Mouse (Mus musculus) neural tube, embryonic 13.5 days (tissue): Measurements from ENCODE around the gene Araf. TPM values are rescaled to one million over a fixed set of nuclear protein-coding genes. Genes with fewer than 3 reads are reported as not detected.

Source experiments
- ATAC-seq: fragments of 200-750 bp; cut with Nextera tagmentation; 2 replicates; pipeline ENCODE4 v1.8.0; 2017; ENCODE audit warnings: low read depth, mild to moderate bottlenecking, moderate TSS enrichment, moderate library complexity
- H3K27ac ChIP-seq: fragments of 300-500 bp; sonication (generic); replicated peaks from 2 replicates; pipeline ENCODE4 v1.5.1; 2015; ENCODE audit warnings: moderate library complexity, mild to moderate bottlenecking, inconsistent platforms
- H3K27me3 ChIP-seq: fragments of 300-500 bp; sonication (generic); 2 replicates; pipeline ENCODE4 v1.6.1; 2015; ENCODE audit warnings: mild to moderate bottlenecking, inconsistent platforms
- H3K36me3 ChIP-seq: fragments of 300-500 bp; sonication (generic); 2 replicates; pipeline ENCODE4 v1.6.1; 2015; ENCODE audit warnings: mild to moderate bottlenecking, inconsistent platforms
- H3K4me1 ChIP-seq: fragments of 300-500 bp; sonication (generic); replicated peaks from 2 replicates; pipeline ENCODE4 v1.6.1; 2015; ENCODE audit warnings: inconsistent platforms
- H3K4me2 ChIP-seq: fragments of 300-500 bp; sonication (generic); 2 replicates; pipeline ENCODE4 v1.6.1; 2015; ENCODE audit warnings: inconsistent platforms, mild to moderate bottlenecking, moderate library complexity
- H3K4me3 ChIP-seq: fragments of 300-500 bp; sonication (generic); 2 replicates; pipeline ENCODE4 v1.5.1; 2015; ENCODE audit warnings: mild to moderate bottlenecking, inconsistent platforms
- H3K9ac ChIP-seq: fragments of 300-500 bp; sonication (generic); 2 replicates; pipeline ENCODE4 v1.6.1; 2015; ENCODE audit warnings: moderate library complexity, mild to moderate bottlenecking, inconsistent platforms
- H3K9me3 ChIP-seq: fragments of 300-500 bp; sonication (generic); 2 replicates; pipeline ENCODE4 v1.6.1; 2016; ENCODE audit warnings: inconsistent platforms
- WGBS: fragments of 180-500 bp; shearing (Covaris S2); methylation state at CpG from one replicate; pipeline ENCODE4 v1.1.7; 2015; 5-methylcytosine and 5-hydroxymethylcytosine counted together
- polyA plus RNA-seq: library from polyadenylated mRNA; unstranded; fragments of >200 nt; fragmentation: Nextera tagmentation; extraction: Ambion mirVana; gene quantifications from 2 replicates; pipeline ENCODE4 v1.2.1, GENCODE M21; 2015

The Araf gene
- polyA plus RNA-seq, result 268 and 277 TPM in 2 replicates

- 7% methylated on average over 6 of the region's 7 CpGs for WGBS
- ATAC-seq, result peak; percentile 80
- Histone ChIP-seq H3K4me1 (no peaks in the 10 kb centered on the region), H3K27me3 (no peaks in the 10 kb centered on the region), H3K36me3 (no peaks in the 10 kb centered on the region), H3K9me3 (no peaks in the 10 kb centered on the region), H3K4me2 (peak within 1 kb of the TSS; percentile 55), H3K4me3 (peak within 1 kb of the TSS; percentile 48), H3K27ac (peak within 1 kb of the TSS; percentile 94), H3K9ac (peak within 1 kb of the TSS; percentile 75)
Observed at GRCm38 (mm10) chrX:20797681-20798080, at the start of gene Araf. TSS of gene Araf (plus strand) at chrX:20797814.

- H3K9ac ChIP-seq, result no peak overlapping the region
- 91% methylated on average over 2 of the region's 2 CpGs for WGBS
- no peak overlapping the region for H3K4me3 ChIP-seq
- no peak overlapping the region for H3K4me2 ChIP-seq
- ATAC-seq, result no peak
- H3K27ac ChIP-seq, result no peak overlapping the region
- H3K9me3 ChIP-seq, result no peaks in the 10 kb centered on the region
- no peaks in the 10 kb centered on the region for H3K4me1 ChIP-seq
- no peaks in the 10 kb centered on the region for H3K36me3 ChIP-seq
- H3K27me3 ChIP-seq, result no peaks in the 10 kb centered on the region
Observed at GRCm38 (mm10) chrX:20748829-20749228, 48.8 kb upstream of the Araf start.

- Histone ChIP-seq H3K9ac (no peak overlapping the region), H3K9me3 (no peaks in the 10 kb centered on the region), H3K36me3 (no peaks in the 10 kb centered on the region), H3K4me3 (no peak overlapping the region), H3K27ac (no peak overlapping the region), H3K4me2 (no peak overlapping the region), H3K27me3 (no peaks in the 10 kb centered on the region), H3K4me1 (no peaks in the 10 kb centered on the region)
- no peak for ATAC-seq
- 85% methylated on average over 4 of the region's 4 CpGs for WGBS
Observed at GRCm38 (mm10) chrX:20761201-20761600, 36.4 kb upstream of the Araf start.

GRCm38 (mm10) chrX:20770697-20771381 lies 26.8 kb upstream of the Araf start:
- H3K4me1 ChIP-seq, result no peaks in the 10 kb centered on the region
- no peaks in the 10 kb centered on the region for H3K36me3 ChIP-seq
- WGBS, result 8% methylated on average over 1 of the region's 1 CpGs
- ATAC-seq, result no peak
- H3K4me3 ChIP-seq, result no peak overlapping the region
- no peak overlapping the region for H3K9ac ChIP-seq
- no peak overlapping the region for H3K27ac ChIP-seq
- no peaks in the 10 kb centered on the region for H3K9me3 ChIP-seq
- H3K4me2 ChIP-seq, result no peak overlapping the region
- no peaks in the 10 kb centered on the region for H3K27me3 ChIP-seq

- ATAC-seq, result no peak
- H3K27ac ChIP-seq, result no peak overlapping the region
- H3K4me1 ChIP-seq, result no peaks in the 10 kb centered on the region
- no peak overlapping the region for H3K4me3 ChIP-seq
- WGBS, result 50% methylated on average over 2 of the region's 2 CpGs
- H3K9ac ChIP-seq, result no peak overlapping the region
- H3K27me3 ChIP-seq, result no peaks in the 10 kb centered on the region
- no peak overlapping the region for H3K4me2 ChIP-seq
- H3K9me3 ChIP-seq, result no peaks in the 10 kb centered on the region
- H3K36me3 ChIP-seq, result no peaks in the 10 kb centered on the region
Observed at GRCm38 (mm10) chrX:20771666-20772065, 25.9 kb upstream of the Araf start.

- H3K27ac ChIP-seq, result no peak overlapping the region
- H3K4me2 ChIP-seq, result no peak overlapping the region
- H3K9me3 ChIP-seq, result no peaks in the 10 kb centered on the region
- no peaks in the 10 kb centered on the region for H3K36me3 ChIP-seq
- H3K9ac ChIP-seq, result no peak overlapping the region
- H3K27me3 ChIP-seq, result no peaks in the 10 kb centered on the region
- H3K4me3 ChIP-seq, result no peak overlapping the region
- H3K4me1 ChIP-seq, result no peaks in the 10 kb centered on the region
- 57% methylated on average over 19 of the region's 19 CpGs for WGBS
- ATAC-seq, result no peak
Observed at GRCm38 (mm10) chrX:20775271-20776016, 22.2 kb upstream of the Araf start.

GRCm38 (mm10) chrX:20777619-20778018 lies 20.0 kb upstream of the Araf start:
- no peaks in the 10 kb centered on the region for H3K36me3 ChIP-seq
- H3K9ac ChIP-seq, result no peak overlapping the region
- no peaks in the 10 kb centered on the region for H3K4me1 ChIP-seq
- no peak for ATAC-seq
- H3K4me3 ChIP-seq, result no peak overlapping the region
- H3K9me3 ChIP-seq, result no peaks in the 10 kb centered on the region
- no peaks in the 10 kb centered on the region for H3K27me3 ChIP-seq
- H3K4me2 ChIP-seq, result no peak overlapping the region
- H3K27ac ChIP-seq, result no peak overlapping the region

- Histone ChIP-seq H3K4me1 (no peaks in the 10 kb centered on the region), H3K36me3 (no peaks in the 10 kb centered on the region), H3K9me3 (no peaks in the 10 kb centered on the region), H3K9ac (no peak overlapping the region), H3K4me2 (no peak overlapping the region), H3K4me3 (no peak overlapping the region), H3K27ac (no peak overlapping the region), H3K27me3 (no peaks in the 10 kb centered on the region)
- no peak for ATAC-seq
- 75% methylated on average over 2 of the region's 2 CpGs for WGBS
Observed at GRCm38 (mm10) chrX:20787309-20787708, 10.3 kb upstream of the Araf start.

GRCm38 (mm10) chrX:20792417-20792816 lies 5.2 kb upstream of the Araf start:
- Histone ChIP-seq H3K27me3 (no peaks in the 10 kb centered on the region), H3K36me3 (no peaks in the 10 kb centered on the region), H3K9me3 (no peaks in the 10 kb centered on the region), H3K4me1 (no peaks in the 10 kb centered on the region), H3K4me3 (no peak overlapping the region), H3K9ac (no peak overlapping the region), H3K4me2 (no peak overlapping the region), H3K27ac (no peak overlapping the region)
- 32% methylated on average over 3 of the region's 3 CpGs for WGBS
- ATAC-seq, result no peak

GRCm38 (mm10) chrX:20793230-20793629 lies 4.4 kb upstream of the Araf start:
- Histone ChIP-seq H3K4me1 (no peaks in the 10 kb centered on the region), H3K36me3 (no peaks in the 10 kb centered on the region), H3K27me3 (no peaks in the 10 kb centered on the region), H3K27ac (no peak overlapping the region), H3K4me3 (no peak overlapping the region), H3K9ac (no peak overlapping the region), H3K9me3 (no peaks in the 10 kb centered on the region), H3K4me2 (no peak overlapping the region)
- no peak for ATAC-seq
- 62% methylated on average over 7 of the region's 7 CpGs for whole genome bisulfite sequencing

- Histone ChIP-seq H3K4me3 (no peak overlapping the region), H3K9ac (no peak overlapping the region), H3K36me3 (no peaks in the 10 kb centered on the region), H3K9me3 (no peaks in the 10 kb centered on the region), H3K4me2 (no peak overlapping the region), H3K4me1 (no peaks in the 10 kb centered on the region), H3K27ac (no peak overlapping the region), H3K27me3 (no peaks in the 10 kb centered on the region)
- WGBS, result 35% methylated on average over 5 of the region's 5 CpGs
- no peak for ATAC-seq
Observed at GRCm38 (mm10) chrX:20794229-20794628, 3.4 kb upstream of the Araf start.

GRCm38 (mm10) chrX:20798141-20798796 lies 655 bp downstream of the Araf start:
- H3K27me3 ChIP-seq, result no peaks in the 10 kb centered on the region
- peak overlapping the region; percentile 48 for H3K4me3 ChIP-seq
- 30% methylated on average over 18 of the region's 21 CpGs for WGBS
- peak overlapping the region; percentile 94 for H3K27ac ChIP-seq
- peak overlapping the region; percentile 55 for H3K4me2 ChIP-seq
- H3K4me1 ChIP-seq, result no peaks in the 10 kb centered on the region
- peak; percentile 99 for ATAC-seq
- H3K9me3 ChIP-seq, result no peaks in the 10 kb centered on the region
- peak overlapping the region; percentile 75 for H3K9ac ChIP-seq
- H3K36me3 ChIP-seq, result no peaks in the 10 kb centered on the region
